Mouse (Mus musculus): ENCODE data around the gene Lrrc49. TPM values are rescaled to one million over a fixed set of nuclear protein-coding genes. Genes with fewer than 3 reads are reported as not detected.
A peak's percentile ranks its signal among the peaks of the same experiment; 100 is the strongest.

Lrrc49 gene
- 8.6 and 9.6 TPM in 2 replicates for polyA plus RNA-seq (2015; fragmentation: Nextera tagmentation; extraction: Ambion mirVana)

DNA sequence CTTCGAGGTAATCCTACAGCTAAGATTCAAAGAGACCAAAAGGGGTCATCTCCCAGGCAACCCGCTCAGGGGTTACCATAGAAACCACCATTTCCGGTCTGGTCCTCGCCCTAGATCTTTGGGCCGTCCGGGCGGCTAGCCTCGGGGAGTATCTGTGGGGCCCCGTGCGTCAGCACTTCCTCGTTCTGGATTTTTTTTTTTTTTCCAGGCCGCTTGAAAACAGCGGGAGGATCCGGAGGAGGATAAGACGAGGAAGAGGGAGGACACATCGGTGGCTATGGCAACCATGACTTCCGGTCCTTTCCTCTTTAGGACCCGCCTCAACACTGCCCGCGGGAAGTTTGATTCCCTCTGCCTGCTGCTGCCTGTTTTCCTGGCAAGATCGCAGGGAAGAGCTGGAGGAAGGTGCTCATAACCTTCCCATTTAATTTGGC lies at the start of gene Lrrc49:
Lrrc49 (minus strand) TSS at position 268 of the 434 bp plus-strand sequence.
- ATAC-seq (replicated peaks; ENCODE audit: extremely low read depth, insufficient read depth, low FRiP score), result peak; percentile 93
- peak within 1 kb of the TSS; percentile 80 for H3K4me3 ChIP-seq (ENCODE audit: low read length)
- under 1% methylated on average over 21 of the region's 21 CpGs for WGBS
- H3K27ac ChIP-seq (ENCODE audit: low read length), result peak within 1 kb of the TSS; percentile 80
- no peaks in the 10 kb centered on the region for H3K36me3 ChIP-seq (ENCODE audit: control insufficient read depth, insufficient read depth)
- H3K9ac ChIP-seq (ENCODE audit: low read length), result peak within 1 kb of the TSS; percentile 68
- no peaks in the 10 kb centered on the region for H3K27me3 ChIP-seq (ENCODE audit: control insufficient read depth, insufficient read depth, low read length)
- H3K4me2 ChIP-seq (ENCODE audit: low read depth, low read length), result peak within 1 kb of the TSS; percentile 86
- H3K9me3 ChIP-seq (replicated peaks; ENCODE audit: control insufficient read depth, low read length), result no peaks in the 10 kb centered on the region
- peaks cover 5% of the 10 kb centered on the region for H3K4me1 ChIP-seq (ENCODE audit: control insufficient read depth, insufficient read depth, low read length)

DNA sequence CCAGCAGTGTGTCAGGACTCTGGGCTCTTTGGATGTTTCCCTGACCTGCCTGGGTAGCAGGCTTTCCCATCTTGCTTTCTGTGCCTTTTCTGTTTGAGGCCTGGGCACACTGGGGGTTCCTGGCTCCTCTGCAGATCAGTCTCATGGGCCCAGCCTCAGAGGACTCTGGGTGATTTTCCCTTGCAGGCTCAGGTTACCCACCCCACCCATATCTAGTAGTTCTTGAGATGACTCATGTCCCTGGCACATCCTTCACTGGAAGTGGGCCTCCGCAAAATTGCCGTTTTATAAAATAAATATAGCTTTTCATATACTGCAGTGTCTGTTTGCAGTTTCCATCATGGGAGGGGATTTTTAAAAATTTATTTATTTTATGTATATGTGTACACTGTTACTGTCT lies 46.4 kb upstream of the Lrrc49 start:
- H3K9ac ChIP-seq (ENCODE audit: low read length), result no peak overlapping the region
- H3K4me1 ChIP-seq (ENCODE audit: control insufficient read depth, insufficient read depth, low read length), result no peaks in the 10 kb centered on the region
- H3K4me2 ChIP-seq (ENCODE audit: low read depth, low read length), result no peak overlapping the region
- H3K9me3 ChIP-seq (replicated peaks; ENCODE audit: control insufficient read depth, low read length), result peaks cover 3% of the 10 kb centered on the region; the same call in 1 of the 2 replicates
- no peak overlapping the region for H3K4me3 ChIP-seq (ENCODE audit: low read length)
- no peaks in the 10 kb centered on the region for H3K36me3 ChIP-seq (ENCODE audit: control insufficient read depth, insufficient read depth)
- no peak overlapping the region for H3K27ac ChIP-seq (ENCODE audit: low read length)
- no peak for ATAC-seq (replicated peaks; ENCODE audit: extremely low read depth, insufficient read depth, low FRiP score)
- WGBS, result 88% methylated on average over 2 of the region's 2 CpGs
- no peaks in the 10 kb centered on the region for H3K27me3 ChIP-seq (ENCODE audit: control insufficient read depth, insufficient read depth, low read length)

DNA sequence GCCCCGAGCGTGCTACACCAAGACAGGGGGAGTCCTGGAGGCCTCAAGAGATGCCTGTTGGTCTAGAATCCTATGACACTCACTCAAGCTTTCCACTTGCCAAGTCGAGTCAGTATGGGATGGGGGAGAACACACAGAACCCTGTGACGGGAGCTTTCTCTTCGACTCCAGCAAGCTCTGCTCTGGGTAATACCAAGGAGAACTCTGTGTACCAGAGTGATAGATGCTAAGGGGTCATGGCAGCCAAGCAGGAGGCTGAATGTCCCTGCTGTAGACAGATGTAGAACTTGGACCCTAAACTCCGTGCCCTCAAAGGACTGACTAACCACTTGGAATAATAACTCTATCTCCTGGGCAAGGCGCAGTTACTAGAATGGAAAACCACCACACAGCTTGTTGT lies 37.0 kb upstream of the Lrrc49 start:
- H3K4me2 ChIP-seq (ENCODE audit: low read depth, low read length), result no peak overlapping the region
- no peak overlapping the region for H3K27ac ChIP-seq (ENCODE audit: low read length)
- H3K4me1 ChIP-seq (ENCODE audit: control insufficient read depth, insufficient read depth, low read length), result no peaks in the 10 kb centered on the region
- 83% methylated on average over 7 of the region's 7 CpGs for WGBS
- H3K9ac ChIP-seq (ENCODE audit: low read length), result no peak overlapping the region
- no peaks in the 10 kb centered on the region for H3K27me3 ChIP-seq (ENCODE audit: control insufficient read depth, insufficient read depth, low read length)
- no peaks in the 10 kb centered on the region for H3K36me3 ChIP-seq (ENCODE audit: control insufficient read depth, insufficient read depth)
- ATAC-seq (replicated peaks; ENCODE audit: extremely low read depth, insufficient read depth, low FRiP score), result no peak
- H3K9me3 ChIP-seq (replicated peaks; ENCODE audit: control insufficient read depth, low read length), result 0 out of 2 replicates have a peak, but pooled peaks cover 2% of the 10 kb centered on the region
- H3K4me3 ChIP-seq (ENCODE audit: low read length), result no peak overlapping the region

DNA sequence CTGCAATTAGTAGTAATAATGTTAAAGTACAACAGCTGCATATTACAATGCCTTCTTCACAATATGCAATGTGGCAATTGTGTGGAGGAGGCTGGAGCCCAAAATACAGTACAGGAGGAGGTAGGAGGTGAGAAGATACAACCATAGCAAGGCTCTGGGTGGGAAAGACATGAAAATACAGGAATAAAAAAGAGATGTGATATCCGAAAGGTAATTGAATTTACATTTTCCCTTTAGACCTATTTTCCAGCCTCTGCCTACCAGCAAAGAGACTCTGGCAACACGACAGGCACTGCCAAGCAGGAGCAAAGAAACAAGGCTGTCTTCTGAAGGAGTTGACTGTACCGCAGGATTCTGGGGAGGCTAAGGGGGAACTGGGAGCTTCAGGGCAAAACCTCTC lies 31.7 kb upstream of the Lrrc49 start:
- no peaks in the 10 kb centered on the region for H3K27me3 ChIP-seq (ENCODE audit: control insufficient read depth, insufficient read depth, low read length)
- no peak overlapping the region for H3K4me2 ChIP-seq (ENCODE audit: low read depth, low read length)
- WGBS, result 81% methylated on average over 3 of the region's 3 CpGs
- no peak overlapping the region for H3K4me3 ChIP-seq (ENCODE audit: low read length)
- no peaks in the 10 kb centered on the region for H3K36me3 ChIP-seq (ENCODE audit: control insufficient read depth, insufficient read depth)
- no peak overlapping the region for H3K27ac ChIP-seq (ENCODE audit: low read length)
- no peaks in the 10 kb centered on the region for H3K4me1 ChIP-seq (ENCODE audit: control insufficient read depth, insufficient read depth, low read length)
- ATAC-seq (replicated peaks; ENCODE audit: extremely low read depth, insufficient read depth, low FRiP score), result no peak
- H3K9ac ChIP-seq (ENCODE audit: low read length), result no peak overlapping the region
- no peaks in the 10 kb centered on the region for H3K9me3 ChIP-seq (replicated peaks; ENCODE audit: control insufficient read depth, low read length)

DNA sequence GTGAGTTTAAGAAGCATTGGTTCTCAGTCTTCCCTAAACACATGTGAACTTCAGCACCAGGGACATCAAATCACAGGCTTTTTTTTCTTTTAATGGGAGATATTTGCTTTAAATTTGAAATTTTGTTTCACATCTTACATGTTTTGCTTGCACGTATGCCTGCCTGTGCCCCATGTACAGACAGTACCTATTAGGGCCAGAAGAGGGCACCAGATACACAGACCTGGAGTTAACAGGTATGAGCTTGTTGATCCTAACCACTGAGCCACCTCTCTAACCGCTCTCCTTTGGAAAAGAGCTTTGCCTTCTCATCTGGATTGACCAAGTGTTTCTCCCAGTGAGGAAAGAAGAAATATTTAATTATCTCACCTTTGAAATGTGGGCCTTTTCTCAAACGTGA lies 30.3 kb upstream of the Lrrc49 start:
- no peaks in the 10 kb centered on the region for H3K9me3 ChIP-seq (replicated peaks; ENCODE audit: control insufficient read depth, low read length)
- no peak overlapping the region for H3K27ac ChIP-seq (ENCODE audit: low read length)
- H3K36me3 ChIP-seq (ENCODE audit: control insufficient read depth, insufficient read depth), result no peaks in the 10 kb centered on the region
- ATAC-seq (replicated peaks; ENCODE audit: extremely low read depth, insufficient read depth, low FRiP score), result no peak
- WGBS, result 53% methylated on average over 3 of the region's 3 CpGs
- H3K4me3 ChIP-seq (ENCODE audit: low read length), result no peak overlapping the region
- H3K27me3 ChIP-seq (ENCODE audit: control insufficient read depth, insufficient read depth, low read length), result no peaks in the 10 kb centered on the region
- no peak overlapping the region for H3K9ac ChIP-seq (ENCODE audit: low read length)
- 0 out of 2 replicates have a peak, but pooled peaks cover 2% of the 10 kb centered on the region for H3K4me1 ChIP-seq (ENCODE audit: control insufficient read depth, insufficient read depth, low read length)
- H3K4me2 ChIP-seq (ENCODE audit: low read depth, low read length), result no peak overlapping the region

DNA sequence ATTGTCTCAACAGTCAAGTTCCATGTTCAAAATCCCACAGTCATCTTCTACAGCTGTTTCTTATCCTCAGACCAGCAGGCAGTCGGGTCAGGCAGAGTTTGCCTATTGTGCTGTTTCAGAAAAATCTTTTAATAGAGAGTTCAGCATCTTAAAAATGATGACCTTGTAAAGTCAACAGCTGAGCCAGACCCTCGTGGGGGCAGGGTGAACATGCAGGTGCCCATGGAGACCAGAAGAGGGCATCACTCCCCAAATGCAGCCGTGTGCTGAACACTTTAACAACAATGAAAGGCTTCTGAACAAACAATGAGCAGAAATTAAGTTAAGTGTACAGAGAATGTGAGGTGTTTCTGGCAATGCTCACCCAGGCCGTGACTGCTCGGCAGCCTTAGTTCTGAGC lies 27.9 kb upstream of the Lrrc49 start:
- Histone ChIP-seq H3K27me3 (ENCODE audit: control insufficient read depth, insufficient read depth, low read length) (no peaks in the 10 kb centered on the region), H3K4me3 (ENCODE audit: low read length) (no peak overlapping the region), H3K27ac (ENCODE audit: low read length) (no peak overlapping the region), H3K36me3 (ENCODE audit: control insufficient read depth, insufficient read depth) (no peaks in the 10 kb centered on the region), H3K4me2 (ENCODE audit: low read depth, low read length) (no peak overlapping the region), H3K9ac (ENCODE audit: low read length) (no peak overlapping the region), H3K9me3 (replicated peaks; ENCODE audit: control insufficient read depth, low read length) (no peaks in the 10 kb centered on the region), H3K4me1 (ENCODE audit: control insufficient read depth, insufficient read depth, low read length) (peaks cover 7% of the 10 kb centered on the region; the same call in 1 of the 2 replicates)
- ATAC-seq (replicated peaks; ENCODE audit: extremely low read depth, insufficient read depth, low FRiP score), result no peak
- 54% methylated on average over 5 of the region's 5 CpGs for WGBS

DNA sequence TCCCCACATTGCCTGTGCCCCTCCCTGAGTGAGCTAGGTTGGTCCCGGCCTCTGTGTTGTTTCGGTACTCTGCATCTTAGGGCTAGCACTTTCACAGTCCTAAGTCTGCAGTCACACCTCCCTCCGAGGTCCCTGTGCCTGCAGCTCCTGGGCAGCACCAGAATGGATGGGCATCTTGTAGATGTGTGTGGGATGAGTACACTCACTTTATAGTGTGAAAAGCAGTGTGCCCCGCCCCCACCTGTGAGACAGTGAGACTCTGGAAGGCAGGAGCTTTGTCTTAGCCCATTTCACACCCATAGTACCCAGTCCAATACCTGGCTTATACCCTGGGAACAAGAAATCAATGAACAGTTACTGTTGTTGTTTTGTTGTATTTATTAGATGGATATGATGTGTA lies 27.3 kb upstream of the Lrrc49 start:
- Histone ChIP-seq H3K4me3 (ENCODE audit: low read length) (no peak overlapping the region), H3K27ac (ENCODE audit: low read length) (no peak overlapping the region), H3K27me3 (ENCODE audit: control insufficient read depth, insufficient read depth, low read length) (no peaks in the 10 kb centered on the region), H3K36me3 (ENCODE audit: control insufficient read depth, insufficient read depth) (no peaks in the 10 kb centered on the region), H3K9me3 (replicated peaks; ENCODE audit: control insufficient read depth, low read length) (no peaks in the 10 kb centered on the region), H3K9ac (ENCODE audit: low read length) (no peak overlapping the region), H3K4me2 (ENCODE audit: low read depth, low read length) (no peak overlapping the region), H3K4me1 (ENCODE audit: control insufficient read depth, insufficient read depth, low read length) (peaks cover 7% of the 10 kb centered on the region; the same call in 1 of the 2 replicates)
- no peak for ATAC-seq (replicated peaks; ENCODE audit: extremely low read depth, insufficient read depth, low FRiP score)
- WGBS, result 83% methylated on average over 4 of the region's 4 CpGs

DNA sequence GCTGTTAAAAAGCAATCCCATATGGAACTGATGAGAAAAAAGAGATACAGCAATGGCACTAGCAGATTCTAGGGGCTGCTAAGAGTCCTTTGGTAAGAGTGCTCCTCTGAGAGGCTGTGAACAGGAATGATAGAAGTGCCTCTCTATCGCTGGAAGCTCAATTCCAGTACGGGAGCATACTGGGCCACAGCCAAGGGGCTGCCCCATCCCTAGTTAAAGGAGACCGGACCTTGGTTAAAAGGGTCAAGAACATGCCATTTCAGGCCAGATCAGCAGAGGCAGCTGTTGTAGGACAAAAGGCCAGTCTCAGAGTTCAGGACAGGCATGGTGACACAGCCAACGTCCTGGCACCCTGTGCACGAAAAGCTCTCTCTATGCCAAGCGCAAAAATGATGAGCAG lies 26.2 kb upstream of the Lrrc49 start:
- no peak overlapping the region for H3K4me2 ChIP-seq (ENCODE audit: low read depth, low read length)
- WGBS, result 56% methylated on average over 6 of the region's 6 CpGs
- 0 out of 2 replicates have a peak, but pooled peaks have one; percentile 25 for ATAC-seq (replicated peaks; ENCODE audit: extremely low read depth, insufficient read depth, low FRiP score)

DNA sequence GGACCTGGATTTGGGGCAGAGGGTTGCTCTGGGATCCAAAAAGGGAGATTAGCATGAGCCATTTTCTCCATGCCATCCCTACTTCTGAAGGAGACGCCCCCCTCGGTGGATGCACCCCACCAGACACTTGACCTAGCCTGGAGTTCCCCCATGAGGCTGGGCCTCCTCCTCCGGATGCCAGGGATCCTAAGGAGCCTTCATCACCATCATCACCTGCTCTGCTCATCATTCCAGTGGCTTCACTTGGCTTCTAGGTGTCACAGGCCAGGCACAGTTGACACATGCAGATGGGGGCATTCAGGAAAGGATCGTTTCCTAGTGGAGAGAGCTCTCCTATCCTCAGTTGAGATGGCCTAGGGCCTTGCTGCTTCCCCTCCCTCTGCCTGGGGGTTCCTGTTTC lies 25.7 kb upstream of the Lrrc49 start:
- Histone ChIP-seq H3K27me3 (ENCODE audit: control insufficient read depth, insufficient read depth, low read length) (no peaks in the 10 kb centered on the region), H3K27ac (ENCODE audit: low read length) (no peak overlapping the region), H3K36me3 (ENCODE audit: control insufficient read depth, insufficient read depth) (no peaks in the 10 kb centered on the region), H3K4me1 (ENCODE audit: control insufficient read depth, insufficient read depth, low read length) (peaks cover 7% of the 10 kb centered on the region; the same call in 1 of the 2 replicates), H3K4me2 (ENCODE audit: low read depth, low read length) (peak overlapping the region; percentile 100), H3K9ac (ENCODE audit: low read length) (peak overlapping the region; percentile 82), H3K4me3 (ENCODE audit: low read length) (peak overlapping the region; percentile 67), H3K9me3 (replicated peaks; ENCODE audit: control insufficient read depth, low read length) (no peaks in the 10 kb centered on the region)
- 41% methylated on average over 4 of the region's 4 CpGs for WGBS
- ATAC-seq (replicated peaks; ENCODE audit: extremely low read depth, insufficient read depth, low FRiP score), result no peak

More for the DNA sequence above, 26.2 kb upstream of the Lrrc49 start:
- no peaks in the 10 kb centered on the region for H3K27me3 ChIP-seq (ENCODE audit: control insufficient read depth, insufficient read depth, low read length)
- H3K27ac ChIP-seq (ENCODE audit: low read length), result no peak overlapping the region
- H3K9ac ChIP-seq (ENCODE audit: low read length), result no peak overlapping the region
- no peak overlapping the region for H3K4me3 ChIP-seq (ENCODE audit: low read length)
- H3K9me3 ChIP-seq (replicated peaks; ENCODE audit: control insufficient read depth, low read length), result no peaks in the 10 kb centered on the region
- H3K36me3 ChIP-seq (ENCODE audit: control insufficient read depth, insufficient read depth), result no peaks in the 10 kb centered on the region
- peaks cover 7% of the 10 kb centered on the region; the same call in 1 of the 2 replicates for H3K4me1 ChIP-seq (ENCODE audit: control insufficient read depth, insufficient read depth, low read length)
